Mouse (Mus musculus) adrenal gland, postnatal 25 days (tissue): ENCODE measurements around the gene Ccdc117. TPM values are rescaled to one million over a fixed set of nuclear protein-coding genes. Genes with fewer than 3 reads are reported as not detected.
A peak's percentile ranks its signal among the peaks of the same experiment; 100 is the strongest.
"Not testable (repeated sequence)": the region's sequence is repeated elsewhere in the genome, so short reads cannot be mapped to it uniquely, and the experiment has no call there.

Source experiments
- DNase-seq: peaks from one replicate; pipeline ENCODE4 v3.0.0; 2021; ENCODE audit warnings: mixed read lengths
- total RNA-seq: library from RNA; stranded (reverse); gene quantifications from 2 replicates; pipeline ENCODE4 v1.2.3, GENCODE M21; 2021

Gene Ccdc117
- total RNA-seq, 1 experiment from 2014 or later, result 30.3 TPM

DNA sequence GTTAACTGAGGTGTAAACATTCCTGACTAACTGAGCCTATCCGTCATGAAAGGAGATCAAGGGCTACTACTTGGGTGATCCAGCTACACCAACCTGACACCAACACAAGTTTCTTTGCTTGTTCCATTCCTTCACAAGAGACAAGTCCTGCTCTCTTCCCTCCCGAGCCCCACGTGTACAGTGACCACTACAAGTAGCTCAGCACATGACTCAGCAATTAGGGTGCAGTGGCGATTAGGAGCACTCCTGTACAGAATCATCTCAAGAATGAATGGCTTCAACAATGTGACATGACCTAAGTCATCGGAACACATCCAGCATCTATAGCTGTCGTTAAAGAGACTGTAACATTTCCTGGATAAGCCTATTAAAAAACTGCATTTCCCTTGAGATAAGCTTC, 11.3 kb downstream of the Ccdc117 start:
- no peak for DNase-seq

DNA sequence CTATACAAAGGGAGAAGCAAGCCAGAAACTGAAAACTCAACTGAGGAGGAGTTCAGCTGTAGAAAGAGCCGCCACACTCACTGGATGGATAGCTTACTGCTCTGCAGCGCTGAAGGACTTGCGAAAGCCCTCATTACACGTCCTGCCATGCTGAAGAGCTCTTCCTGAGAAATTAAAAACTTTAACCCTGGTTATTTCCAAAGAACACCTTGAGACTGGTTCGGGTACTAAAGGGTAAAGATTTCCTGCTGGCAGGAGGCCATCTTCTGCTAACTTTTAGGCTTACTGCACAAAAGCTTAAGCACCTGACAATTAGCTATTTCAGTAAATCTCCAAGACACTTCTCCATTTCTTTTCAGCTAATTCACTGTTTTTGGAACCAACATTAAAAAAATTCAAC, 11.8 kb downstream of the Ccdc117 start:
- no peak for DNase-seq

DNA sequence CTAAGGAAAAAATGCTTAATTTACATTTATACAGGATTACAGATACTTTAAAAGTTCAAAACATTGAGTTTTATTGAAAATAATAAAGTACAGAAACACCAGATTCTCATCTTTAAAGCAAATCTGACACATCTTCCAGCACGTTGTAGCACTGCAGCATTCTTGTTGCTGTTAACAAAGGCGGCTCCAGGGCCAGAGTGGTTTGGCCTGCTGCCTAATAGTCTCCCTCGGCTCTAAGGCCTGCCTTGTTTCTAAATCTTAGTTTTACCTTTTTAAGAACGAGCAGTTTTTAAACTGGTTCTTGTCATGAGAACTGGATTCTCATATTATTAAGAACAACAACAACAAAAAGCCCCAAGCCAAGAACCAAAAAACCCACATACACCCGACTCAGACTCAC, 13.1 kb downstream of the Ccdc117 start:
- no peak for DNase-seq

DNA sequence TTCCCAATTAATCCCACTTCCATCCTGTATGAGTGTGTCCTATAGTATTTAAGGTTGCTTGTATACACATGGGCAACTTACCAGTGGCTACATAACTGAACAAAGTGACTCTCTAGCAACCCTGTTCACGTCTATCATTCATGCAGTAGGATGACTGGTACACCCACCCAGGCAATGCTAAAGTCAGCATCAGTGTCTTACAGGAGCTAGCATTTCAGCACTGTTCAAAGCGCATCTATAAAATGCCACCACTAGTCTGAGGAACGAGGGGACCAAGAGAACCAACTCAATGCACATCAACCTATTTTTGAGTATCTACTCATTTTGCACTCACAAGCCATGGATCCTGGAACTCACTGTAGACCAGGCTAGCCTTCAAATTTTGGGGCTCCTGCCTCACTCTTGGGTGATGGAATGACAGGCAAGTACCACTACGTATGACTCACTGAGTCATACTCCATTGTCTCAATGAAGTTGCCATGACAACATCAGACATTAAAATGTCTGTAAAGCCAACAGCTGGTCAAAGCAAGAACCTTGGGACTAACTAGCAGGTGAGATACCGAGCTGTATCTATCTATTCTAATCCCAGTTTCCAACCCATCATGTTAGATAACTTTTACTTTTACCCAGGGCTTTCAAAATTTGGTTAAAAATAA, 14.0 kb downstream of the Ccdc117 start:
- DNase-seq, result no peak

DNA sequence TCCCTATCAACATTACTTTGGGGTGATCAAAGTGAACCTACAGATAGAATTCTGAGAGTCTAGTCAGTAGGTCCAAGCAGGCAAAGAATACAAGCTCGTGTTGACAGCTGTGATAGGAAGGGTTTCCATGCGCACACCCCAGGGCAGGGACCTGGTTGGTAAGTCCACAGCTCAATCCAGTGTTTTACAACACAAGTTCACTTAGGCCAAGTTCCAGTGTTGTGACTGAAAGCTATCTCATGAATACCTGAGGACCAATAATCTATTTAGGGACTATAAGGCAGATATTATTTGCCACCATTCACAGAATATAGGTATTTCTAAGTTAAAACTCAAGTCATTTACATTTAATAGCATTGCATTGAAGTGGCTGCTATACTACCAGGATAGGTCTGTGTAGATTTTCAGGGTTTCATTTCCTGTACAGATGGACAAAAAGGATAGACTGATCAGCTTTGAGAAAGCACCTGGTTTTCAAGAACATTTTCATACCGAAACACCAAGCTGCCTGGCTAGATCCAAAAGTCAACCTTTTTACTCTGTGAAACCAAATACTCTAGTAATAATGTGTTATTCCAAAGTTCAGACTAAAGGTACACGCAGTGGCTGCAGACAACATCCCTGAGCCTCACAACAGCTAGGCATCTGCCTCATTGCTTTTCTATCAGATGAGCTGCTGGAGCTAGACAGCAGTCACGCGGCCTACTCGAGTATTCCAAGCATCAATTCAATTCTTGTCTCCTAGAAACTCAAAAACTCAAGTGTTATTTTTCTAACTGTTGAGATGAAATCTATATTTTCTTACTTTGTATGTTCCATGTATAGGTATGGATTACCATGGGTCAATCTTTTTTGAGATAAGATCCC, 15.2 kb downstream of the Ccdc117 start:
- DNase-seq, result no peak

DNA sequence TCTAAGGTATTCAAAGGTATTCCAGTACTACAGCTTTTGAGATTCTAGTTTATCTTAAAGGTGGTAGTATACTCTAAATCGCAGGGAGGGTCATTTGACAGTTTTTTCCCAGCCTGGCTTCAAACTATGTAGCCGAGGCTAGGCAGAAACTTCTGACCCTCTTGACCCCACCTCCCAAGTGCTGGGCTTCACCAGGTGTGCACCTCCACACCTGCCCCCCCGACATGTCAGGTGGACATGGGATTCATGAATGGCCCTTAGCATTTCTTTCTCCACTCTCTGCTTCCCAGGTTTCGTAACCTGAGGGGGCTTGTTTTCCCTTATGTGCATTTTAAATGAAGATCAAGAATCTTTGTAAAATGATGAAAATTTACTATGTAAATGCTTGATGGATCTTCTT, 16.6 kb downstream of the Ccdc117 start:
- no peak for DNase-seq

DNA sequence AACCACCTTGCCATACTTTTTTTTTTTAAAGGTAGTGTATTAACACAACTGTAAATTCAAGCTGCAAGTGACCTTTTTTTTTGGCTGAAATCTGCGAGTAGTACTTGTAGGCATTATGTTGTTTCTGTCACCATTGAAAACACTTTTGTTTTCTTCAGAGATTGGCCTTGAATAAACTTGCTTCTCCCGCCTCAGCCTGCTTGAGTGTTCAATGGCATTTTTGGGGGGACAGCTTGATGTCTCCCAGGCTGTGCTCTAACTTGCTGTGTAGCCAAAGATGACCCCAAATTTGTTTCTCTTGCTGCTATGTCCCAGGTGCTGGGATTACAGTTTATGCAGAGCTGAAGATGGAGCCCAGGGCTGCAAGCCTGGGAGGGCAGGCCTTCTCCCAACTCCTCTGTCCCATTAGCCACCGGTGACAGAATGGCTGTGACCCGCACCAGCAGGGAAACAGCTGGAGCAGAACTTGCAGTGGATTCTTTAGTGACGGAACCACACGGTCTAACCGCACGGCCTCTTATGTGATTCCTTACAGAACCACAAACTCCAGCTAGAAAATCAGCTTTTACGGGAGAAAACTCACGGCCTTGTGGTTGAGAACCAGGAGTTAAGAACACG, 19.1 kb downstream of the Ccdc117 start:
- DNase-seq, result no peak

DNA sequence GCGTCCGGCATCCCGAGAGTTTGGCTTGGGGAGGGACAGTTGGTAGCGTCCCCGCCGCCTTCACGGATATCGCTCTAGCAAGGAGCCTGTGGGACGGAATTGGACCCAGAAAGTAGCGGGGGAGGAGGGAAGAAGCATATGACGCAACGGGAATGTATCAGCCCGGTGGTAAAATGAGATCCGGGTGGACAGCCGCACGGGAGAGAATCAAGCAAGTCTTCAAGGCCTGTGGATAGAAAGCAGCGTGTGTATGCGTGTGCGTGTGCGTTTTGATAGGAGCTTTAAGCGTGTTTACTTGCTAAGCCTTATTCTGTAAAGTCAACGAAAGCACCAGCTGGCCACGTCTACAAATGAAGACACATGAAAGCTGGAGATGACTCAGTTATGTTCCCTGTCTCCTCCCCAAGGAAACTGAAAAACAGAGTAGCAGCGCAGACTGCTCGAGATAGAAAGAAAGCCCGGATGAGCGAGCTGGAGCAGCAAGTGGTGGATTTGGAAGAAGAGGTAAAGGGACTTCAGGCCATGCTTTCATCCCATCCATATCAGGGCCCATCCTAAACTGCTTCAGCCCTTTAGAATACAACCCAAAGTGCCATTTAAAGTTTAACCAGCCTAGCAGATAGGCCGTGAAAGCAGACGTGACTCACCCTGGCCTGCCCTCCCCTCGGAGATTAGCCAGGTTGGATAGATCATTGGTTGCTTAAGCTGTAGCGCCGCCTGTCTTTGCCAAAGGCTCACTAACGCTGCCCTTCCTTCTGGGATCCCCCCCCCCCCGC, 20.3 kb downstream of the Ccdc117 start:
- peak; percentile 71 for DNase-seq

DNA sequence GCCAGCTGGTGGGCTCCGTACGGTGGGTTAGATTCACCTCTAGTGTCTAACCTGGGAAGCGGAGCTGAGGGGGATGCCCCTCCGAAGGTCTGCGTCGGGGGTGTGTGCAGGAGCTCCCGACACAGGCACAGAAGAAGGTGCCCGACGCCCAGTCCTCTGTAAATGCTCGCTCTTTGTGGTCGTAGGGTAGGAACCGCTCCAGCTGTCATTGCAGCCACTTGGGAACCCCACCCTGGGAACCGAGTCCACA, 20.8 kb downstream of the Ccdc117 start:
- DNase-seq, result no peak

DNA sequence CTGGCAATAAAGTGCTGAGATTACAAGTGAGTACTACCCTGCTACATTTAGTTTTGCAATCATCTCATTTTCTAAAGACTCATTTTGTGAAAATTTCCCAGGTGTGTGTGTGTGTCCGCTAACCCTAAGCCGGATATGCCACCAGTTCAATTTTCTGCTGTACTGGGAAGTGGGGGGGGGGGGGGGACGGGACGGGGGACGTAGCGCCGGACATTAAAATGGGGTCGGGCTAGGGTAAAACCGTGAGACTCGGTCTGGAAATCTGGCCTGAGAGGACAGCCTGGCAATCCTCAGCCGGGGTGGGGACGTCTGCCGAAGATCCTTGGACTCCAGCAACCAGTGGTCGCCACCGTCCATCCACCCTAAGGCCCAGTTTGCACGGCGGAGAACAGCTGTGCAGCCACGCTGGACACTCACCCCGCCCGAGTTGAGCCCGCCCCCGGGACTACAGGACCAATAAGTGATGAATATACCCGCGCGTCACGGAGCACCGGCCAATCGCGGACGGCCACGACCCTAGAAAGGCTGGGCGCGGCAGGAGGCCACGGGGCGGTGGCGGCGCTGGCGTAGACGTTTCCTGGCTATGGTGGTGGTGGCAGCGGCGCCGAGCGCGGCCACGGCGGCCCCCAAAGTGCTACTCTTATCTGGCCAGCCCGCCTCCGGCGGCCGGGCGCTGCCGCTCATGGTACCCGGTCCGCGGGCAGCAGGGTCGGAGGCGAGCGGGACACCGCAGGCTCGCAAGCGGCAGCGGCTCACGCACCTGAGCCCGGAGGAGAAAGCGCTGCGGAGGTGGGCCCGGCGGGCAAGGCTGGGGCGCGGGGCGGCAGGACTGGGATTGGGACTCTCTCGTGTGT, 21.3 kb downstream of the Ccdc117 start, which contains the start of gene Xbp1:
Gene Xbp1, plus strand, starts transcription at position 248 of the 854 bp plus-strand sequence.
- DNase-seq, result peak; percentile 99

DNA sequence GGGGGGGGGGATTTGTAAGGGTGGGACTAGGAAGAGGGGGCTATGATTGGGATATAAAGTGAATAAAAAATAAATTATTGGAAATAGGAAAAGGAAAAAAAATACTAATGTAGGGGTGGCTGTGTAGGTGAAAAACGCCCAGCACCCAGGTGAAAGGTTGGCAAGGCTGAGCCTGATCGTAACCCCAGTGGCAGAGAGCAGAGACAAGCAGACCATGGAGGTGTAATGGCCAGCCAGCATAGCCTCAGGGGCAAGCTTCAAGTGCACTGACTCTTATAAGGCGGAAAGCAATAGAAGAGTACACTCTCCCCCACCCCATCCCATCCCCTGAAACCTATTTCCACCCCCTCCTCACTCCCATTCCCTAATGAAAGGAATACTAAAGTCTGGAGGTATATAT, 22.3 kb downstream of the Ccdc117 start:
- DNase-seq, result no peak

DNA sequence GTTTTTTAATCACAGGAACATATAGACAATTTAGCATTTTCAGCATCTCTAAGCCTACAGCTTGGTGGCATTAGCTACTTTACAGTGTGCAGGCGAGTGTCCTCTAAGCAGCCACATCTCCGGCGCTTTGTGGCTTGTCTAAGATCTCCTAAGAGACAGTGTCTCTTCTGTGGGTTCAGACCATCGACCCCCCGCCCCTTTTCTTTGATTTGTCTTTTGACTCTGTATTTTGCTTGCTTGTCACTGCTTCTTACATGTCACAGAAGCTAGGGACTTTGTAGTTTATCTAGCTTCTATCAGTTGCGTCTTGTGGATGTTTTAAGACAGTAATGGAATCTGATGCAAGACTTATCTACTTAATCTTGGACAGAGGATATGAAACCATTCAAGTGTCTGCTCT, 24.6 kb downstream of the Ccdc117 start:
- no peak for DNase-seq

DNA sequence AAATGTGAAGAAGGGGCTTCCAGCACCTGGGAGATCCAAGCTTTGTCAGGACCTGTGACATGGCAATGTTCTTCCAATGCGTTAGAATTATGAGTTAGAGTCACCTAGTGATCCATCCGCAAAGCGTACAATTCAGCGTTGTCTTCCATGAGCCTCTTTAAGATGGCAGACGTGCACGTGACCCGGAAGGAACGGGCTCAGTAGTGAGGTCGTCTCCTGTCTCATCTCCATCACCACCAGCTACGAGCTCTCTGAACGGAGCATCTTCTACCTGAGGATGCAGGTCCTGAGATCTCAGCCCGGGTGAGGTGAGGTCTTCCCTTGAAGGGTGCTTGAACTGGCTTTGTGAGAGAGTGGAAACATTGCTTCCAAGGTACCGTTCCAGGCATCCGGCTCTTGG, 25.4 kb downstream of the Ccdc117 start:
- no peak for DNase-seq

DNA sequence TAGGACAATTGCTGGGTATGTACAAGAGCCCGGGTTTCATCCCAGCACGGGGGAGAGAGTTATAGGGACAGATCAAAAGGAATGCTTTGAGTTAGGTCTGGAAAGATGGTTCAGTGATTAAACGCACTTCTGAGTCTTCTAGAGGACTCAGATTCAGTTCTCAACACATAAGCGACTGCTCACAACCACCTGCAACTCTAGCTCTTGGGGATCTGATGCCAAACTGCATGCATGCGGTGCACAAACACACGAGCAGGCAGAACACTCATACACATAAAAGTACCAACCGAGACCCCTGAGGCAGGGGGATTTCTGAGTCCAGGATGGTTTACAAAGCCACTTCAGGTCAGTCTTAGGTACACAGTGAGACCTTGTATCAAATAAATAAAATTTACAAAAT, 25.8 kb downstream of the Ccdc117 start:
- no peak for DNase-seq

DNA sequence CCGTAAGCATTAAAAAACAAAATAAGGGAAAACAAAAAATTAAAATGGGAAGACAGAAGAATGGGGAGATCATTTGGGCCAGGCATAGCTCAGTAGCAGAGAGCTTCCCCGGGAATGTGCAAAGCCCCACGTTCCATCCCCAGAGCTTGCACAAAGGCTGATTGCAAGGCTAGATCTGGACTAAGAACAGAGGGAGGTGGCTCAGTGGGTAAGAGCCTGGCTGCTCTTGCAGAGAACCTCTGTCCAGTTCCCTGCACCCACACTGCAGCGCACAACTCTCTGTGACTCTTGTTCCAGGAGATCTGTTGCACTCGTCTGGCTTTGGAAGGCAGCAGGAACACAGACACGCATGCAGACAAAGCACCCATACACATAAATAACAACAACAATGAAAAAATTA, 26.3 kb downstream of the Ccdc117 start:
- DNase-seq, result no peak

DNA sequence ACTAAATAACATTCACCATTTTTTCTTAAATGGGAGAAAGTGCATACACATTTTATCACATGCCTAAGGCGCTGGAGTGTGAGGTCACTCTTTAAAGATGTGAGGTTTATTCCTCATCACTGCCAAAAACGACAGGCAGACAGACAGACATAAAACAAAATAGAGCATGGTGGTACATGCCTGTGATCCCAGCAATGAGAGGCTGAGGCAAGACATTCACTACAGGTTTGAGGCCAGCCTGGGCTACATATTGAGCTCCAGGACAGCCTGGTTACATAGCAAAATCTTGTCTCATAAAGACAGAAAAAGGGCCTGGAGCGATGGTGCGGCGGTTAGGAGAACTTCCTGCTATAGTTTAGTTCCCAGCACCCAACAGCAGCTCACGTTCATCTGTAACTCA, 26.8 kb downstream of the Ccdc117 start:
- no peak for DNase-seq

DNA sequence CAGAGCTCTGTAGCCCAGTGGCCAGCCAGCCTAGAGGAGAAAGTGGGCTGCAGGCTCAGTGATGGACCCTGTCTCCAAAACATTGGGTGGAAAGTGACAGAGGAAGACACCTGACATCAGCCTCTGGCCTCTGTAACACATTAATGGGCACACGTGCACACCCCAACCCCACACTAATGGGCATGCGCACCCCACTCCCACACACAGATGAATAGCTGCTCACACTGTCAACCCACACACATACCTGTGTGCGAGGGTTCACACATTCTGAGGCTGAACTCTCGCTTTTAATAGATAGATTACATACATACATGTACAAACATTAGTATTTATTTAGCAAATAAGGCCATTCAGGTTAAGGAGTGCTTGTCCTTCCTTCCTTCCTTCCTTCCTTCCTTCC, 27.9 kb downstream of the Ccdc117 start:
- no peak for DNase-seq

DNA sequence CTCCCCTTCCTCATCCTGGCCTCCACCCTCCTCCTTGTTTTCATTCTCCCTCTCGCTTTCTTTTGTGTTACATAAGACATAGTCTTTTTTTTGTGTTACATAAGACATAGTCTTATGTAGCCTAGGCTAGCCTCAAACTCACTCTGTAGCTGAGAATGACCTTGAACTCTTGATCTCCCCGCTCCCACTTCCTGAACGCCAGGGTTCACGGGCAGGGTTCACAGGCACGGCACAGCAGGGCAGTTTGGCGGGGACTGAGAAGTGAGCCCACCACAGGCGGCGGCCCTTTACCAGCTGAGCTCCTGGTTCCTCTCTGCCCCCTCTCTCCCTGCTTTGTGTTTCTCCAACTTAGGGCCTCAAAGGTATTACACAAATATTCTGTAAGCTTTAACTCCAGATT, 29.0 kb downstream of the Ccdc117 start:
- no peak for DNase-seq

DNA sequence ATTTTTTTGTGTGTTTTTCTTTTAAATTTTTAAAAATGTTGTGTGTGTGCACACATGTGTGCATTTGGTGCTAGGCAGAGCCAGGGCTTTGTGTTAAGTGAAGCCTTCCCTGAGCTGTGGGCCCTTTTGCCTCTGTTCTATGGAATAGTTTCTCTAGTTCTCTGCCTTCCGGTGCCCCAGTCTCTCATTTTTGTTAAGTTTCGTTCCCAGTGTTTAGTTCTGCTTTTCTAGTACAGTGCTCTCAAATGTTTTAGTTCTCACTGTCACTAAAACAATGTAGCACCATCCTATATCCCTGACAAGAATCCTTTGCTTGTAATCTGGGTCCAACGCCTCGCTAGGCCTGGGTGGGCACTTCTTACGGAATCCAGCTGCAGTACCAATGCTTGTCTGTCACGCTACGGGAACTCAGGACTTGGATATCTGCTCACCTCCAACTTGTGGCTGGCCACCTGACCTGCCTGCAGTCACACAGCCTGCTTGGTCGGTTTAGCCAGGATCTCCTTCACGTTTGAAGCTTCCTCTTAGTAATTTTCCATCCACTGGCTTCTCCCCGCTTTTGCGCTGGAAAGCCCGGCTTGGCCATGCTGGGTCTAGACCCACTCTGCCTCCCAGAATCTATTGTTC, 29.8 kb downstream of the Ccdc117 start:
- no peak for DNase-seq

DNA sequence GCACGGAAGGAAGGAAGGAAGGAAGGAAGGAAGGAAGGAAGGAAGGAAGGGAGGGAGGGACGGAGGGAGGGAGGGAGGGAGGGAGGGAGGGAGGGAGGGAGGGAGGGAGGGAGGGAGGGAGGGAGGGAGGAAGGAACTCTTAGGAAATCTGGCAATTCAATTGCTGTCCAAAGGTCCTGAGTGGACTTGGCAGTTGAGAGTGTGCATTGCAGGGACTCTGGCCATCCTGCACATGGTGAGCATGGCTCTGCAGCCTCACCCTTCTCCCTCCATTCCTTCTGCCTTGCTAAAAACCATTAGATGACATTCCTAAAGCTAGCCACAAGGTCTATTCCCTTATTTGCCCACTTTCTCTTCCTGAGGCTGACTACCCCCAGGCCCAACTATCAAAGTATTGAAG, 31.3 kb downstream of the Ccdc117 start:
- DNase-seq, result not testable (repeated sequence)

DNA sequence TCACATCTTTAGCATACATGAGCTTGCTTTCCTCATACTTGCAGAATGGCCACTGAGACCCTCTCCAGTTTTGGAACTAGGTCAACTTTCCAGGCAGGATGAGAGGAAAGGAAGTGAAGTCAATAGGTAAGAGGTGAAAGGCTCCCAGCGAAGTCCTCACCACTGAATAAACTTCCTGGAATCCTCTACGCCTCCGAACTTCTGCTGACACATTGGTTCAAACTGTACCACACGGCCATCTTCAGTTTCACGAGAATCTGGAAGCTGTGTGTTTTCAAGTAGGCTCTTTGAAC, 31.9 kb downstream of the Ccdc117 start:
- DNase-seq, result no peak
